In genomic region chr5:21736956-21737585, GRCm38 (mm10) we compare ENCODE assay signal across 7 mouse cellular contexts. TPM values are rescaled to one million over a fixed set of nuclear protein-coding genes. Genes with fewer than 3 reads are reported as not detected.
A peak's percentile ranks its signal among the peaks of the same experiment; 100 is the strongest.
DNase-seq lines count a peak whose midpoint lies in the region; ATAC-seq lines count a peak whose summit lies in the region.

Gene Pmpcb (plus strand): TSS chr5:21737141.

- H3K4me3 ChIP-seq in embryonic facial prominence, embryonic 10.5 days: peak within 1 kb of the TSS; percentile 96
- H3K4me3 ChIP-seq in limb, embryonic 10.5 days: peak within 1 kb of the TSS; percentile 73
- H3K4me3 ChIP-seq in midbrain, embryonic 13.5 days (replicated peaks): peak within 1 kb of the TSS; percentile 92

- DNase-seq in adrenal gland, postnatal 10 days: peak; percentile 90
- peak; percentile 88 for DNase-seq in embryonic facial prominence, embryonic 10.5 days (ENCODE audit: low spot score)
- peak; percentile 85 for DNase-seq in kidney, adult 11 months
- peak; percentile 91 for DNase-seq in limb, embryonic 10.5 days (ENCODE audit: low spot score)
- DNase-seq in spleen, adult 12 weeks (ENCODE audit: low spot score): peak; percentile 79

- H3K27me3 ChIP-seq in embryonic facial prominence, embryonic 10.5 days (replicated peaks; ENCODE audit: low read depth, poor library complexity, severe bottlenecking): no peaks in the 10 kb centered on the region
- no peaks in the 10 kb centered on the region for H3K27me3 ChIP-seq in limb, embryonic 10.5 days (ENCODE audit: low read depth, poor library complexity, severe bottlenecking)
- H3K27me3 ChIP-seq in midbrain, embryonic 13.5 days: no peaks in the 10 kb centered on the region

- H3K27ac ChIP-seq in embryonic facial prominence, embryonic 10.5 days (replicated peaks): peak within 1 kb of the TSS; percentile 97
- H3K27ac ChIP-seq in limb, embryonic 10.5 days: peak within 1 kb of the TSS; percentile 90
- peak within 1 kb of the TSS; percentile 80 for H3K27ac ChIP-seq in midbrain, embryonic 13.5 days

- under 1% methylated on average over 42 of the region's 42 CpGs for WGBS in embryonic facial prominence, embryonic 10.5 days
- WGBS in limb, embryonic 10.5 days: under 1% methylated on average over 42 of the region's 42 CpGs
- under 1% methylated on average over 42 of the region's 42 CpGs for WGBS in midbrain, embryonic 13.5 days

- peak; percentile 88 for ATAC-seq in granulocyte monocyte progenitor cell, adult 5-6 weeks (replicated peaks; ENCODE audit: poor library complexity, severe bottlenecking)
- ATAC-seq in midbrain, embryonic 13.5 days: peak; percentile 77

- peaks cover 37% of the 10 kb centered on the region for H3K36me3 ChIP-seq in embryonic facial prominence, embryonic 10.5 days (replicated peaks)
- H3K36me3 ChIP-seq in limb, embryonic 10.5 days: peaks cover 35% of the 10 kb centered on the region
- H3K36me3 ChIP-seq in midbrain, embryonic 13.5 days: peaks cover 31% of the 10 kb centered on the region

- peaks cover 22% of the 10 kb centered on the region for H3K4me1 ChIP-seq in embryonic facial prominence, embryonic 10.5 days
- peaks cover 11% of the 10 kb centered on the region for H3K4me1 ChIP-seq in limb, embryonic 10.5 days
- H3K4me1 ChIP-seq in midbrain, embryonic 13.5 days (replicated peaks): peaks cover 39% of the 10 kb centered on the region

- no peaks in the 10 kb centered on the region for H3K9me3 ChIP-seq in embryonic facial prominence, embryonic 10.5 days
- no peaks in the 10 kb centered on the region for H3K9me3 ChIP-seq in limb, embryonic 10.5 days (replicated peaks)
- H3K9me3 ChIP-seq in midbrain, embryonic 13.5 days: no peaks in the 10 kb centered on the region

- H3K9ac ChIP-seq in midbrain, embryonic 13.5 days (replicated peaks): peak within 1 kb of the TSS; percentile 91

- peak within 1 kb of the TSS; percentile 95 for H3K4me2 ChIP-seq in midbrain, embryonic 13.5 days (replicated peaks)

RNA-seq across cellular contexts. Expression of gene Pmpcb, which starts in this region (rescaled TPM):
- total RNA-seq in adrenal gland, postnatal 10 days (2021): 100 to 1,000 TPM; 235 to 244 TPM
- polyA plus RNA-seq in embryonic facial prominence, embryonic 10.5 days (2016; fragmentation: Nextera tagmentation; extraction: Ambion mirVana): 78.0 and 84.7 TPM in 2 replicates
- total RNA-seq in granulocyte monocyte progenitor cell, adult 5-6 weeks (2014; fragmentation: Nextera tagmentation): 45.9 and 67.3 TPM in 2 replicates
- total RNA-seq in granulocyte monocyte progenitor cell, adult 5-6 weeks (2017): 97.9 and 124 TPM in 2 replicates
- 84.4 and 85.5 TPM in 2 replicates for polyA plus RNA-seq in limb, embryonic 10.5 days (2016; fragmentation: Nextera tagmentation; extraction: Ambion mirVana)
- 91.4 and 94.5 TPM in 2 replicates for polyA plus RNA-seq in midbrain, embryonic 13.5 days (2015; fragmentation: Nextera tagmentation; extraction: Ambion mirVana)

Comparison
In these comparisons a context has a peak if more than half of its experiments do, and no peak if none do; other contexts are left out.
1. Peak in every context shown above with its lines: DNase-seq, ATAC-seq, H3K4me3 ChIP-seq and H3K27ac ChIP-seq.